Mouse (Mus musculus): Measurements from ENCODE around the gene Gm4187.
"Not testable (repeated sequence)": the region's sequence is repeated elsewhere in the genome, so short reads cannot be mapped to it uniquely, and the experiment has no call there.

Gene Gm4187

GRCm38 (mm10) chr7:22329617-22330016, at the start of gene Gm4187:
Gene Gm4187 (minus strand): TSS chr7:22329717.
- DNase-seq (ENCODE audit: low read depth, low spot score): not testable (repeated sequence)

- DNase-seq (ENCODE audit: low read depth, low spot score): not testable (repeated sequence)
Observed at GRCm38 (mm10) chr7:22370939-22371338, 41.4 kb upstream of the Gm4187 start, which contains the start of gene Gm8660. Gene Gm8660 (minus strand): TSS chr7:22371039.
